Mouse (Mus musculus) kidney, postnatal 0 days (tissue): ENCODE results near the gene Hba-x. TPM values are rescaled to one million over a fixed set of nuclear protein-coding genes. Genes with fewer than 3 reads are reported as not detected.

Experiments
- ATAC-seq: fragments of 200-750 bp; cut with Nextera tagmentation; replicated peaks from 2 replicates; pipeline ENCODE4 v1.8.0; 2017; ENCODE audit warnings: low read depth, moderate number of reproducible peaks, moderate TSS enrichment, moderate library complexity; ENCODE audit not compliant: low FRiP score
- DNase-seq: peaks from one replicate; pipeline ENCODE4 v3.0.0-alpha.2; 2016; ENCODE audit warnings: low spot score
- H3K27ac ChIP-seq: fragments of 300-500 bp; sonication (generic); 2 replicates; pipeline ENCODE4 v1.5.1; 2014; ENCODE audit warnings: mild to moderate bottlenecking
- H3K27me3 ChIP-seq: fragments of 300-500 bp; sonication (generic); 2 replicates; pipeline ENCODE4 v1.6.1; 2014; ENCODE audit warnings: low read length, mixed read lengths; ENCODE audit not compliant: insufficient read depth
- H3K36me3 ChIP-seq: fragments of 300-500 bp; sonication (generic); 2 replicates; pipeline ENCODE4 v1.6.1; 2014; ENCODE audit warnings: low read length, mixed read lengths; ENCODE audit not compliant: insufficient read depth
- H3K4me1 ChIP-seq: fragments of 300-500 bp; sonication (generic); replicated peaks from 2 replicates; pipeline ENCODE4 v1.6.1; 2014; ENCODE audit warnings: antibody characterized with exemption, low read length, mixed read lengths; ENCODE audit not compliant: insufficient read depth
- H3K4me2 ChIP-seq: fragments of 300-500 bp; sonication (generic); 2 replicates; pipeline ENCODE4 v1.6.1; 2014; ENCODE audit warnings: mild to moderate bottlenecking, low read length, moderate library complexity, mixed read lengths
- H3K4me3 ChIP-seq: fragments of 300-500 bp; sonication (generic); replicated peaks from 2 replicates; pipeline ENCODE4 v1.5.1; 2014; ENCODE audit warnings: low read depth, low read length
- H3K9ac ChIP-seq: fragments of 300-500 bp; sonication (generic); 2 replicates; pipeline ENCODE4 v1.6.1; 2014; ENCODE audit warnings: low read depth, low read length
- H3K9me3 ChIP-seq: fragments of 300-500 bp; sonication (generic); replicated peaks from 2 replicates; pipeline ENCODE4 v1.6.1; 2016; ENCODE audit warnings: low read length, inconsistent platforms, mixed read lengths
- CTCF ChIP-seq: IDR thresholded peaks from 2 replicates; pipeline ENCODE4 v1.5.1; 2016; ENCODE audit warnings: antibody characterized with exemption, low read depth, mild to moderate bottlenecking, moderate library complexity
- WGBS: fragments of 180-500 bp; shearing (Covaris S2); extraction: QIAGEN DNeasy Blood & Tissue Kit; methylation state at CpG from one replicate; pipeline ENCODE4 v1.1.7; 2014; 5-methylcytosine and 5-hydroxymethylcytosine counted together
- polyA plus RNA-seq: library from polyadenylated mRNA; unstranded; fragments of >200 nt; fragmentation: Nextera tagmentation; extraction: Ambion mirVana; gene quantifications from 2 replicates; pipeline ENCODE4 v1.2.1, GENCODE M21; 2015

The Hba-x gene
- polyA plus RNA-seq, 1 experiment from 2014 or later, result 0.36 TPM

DNA sequence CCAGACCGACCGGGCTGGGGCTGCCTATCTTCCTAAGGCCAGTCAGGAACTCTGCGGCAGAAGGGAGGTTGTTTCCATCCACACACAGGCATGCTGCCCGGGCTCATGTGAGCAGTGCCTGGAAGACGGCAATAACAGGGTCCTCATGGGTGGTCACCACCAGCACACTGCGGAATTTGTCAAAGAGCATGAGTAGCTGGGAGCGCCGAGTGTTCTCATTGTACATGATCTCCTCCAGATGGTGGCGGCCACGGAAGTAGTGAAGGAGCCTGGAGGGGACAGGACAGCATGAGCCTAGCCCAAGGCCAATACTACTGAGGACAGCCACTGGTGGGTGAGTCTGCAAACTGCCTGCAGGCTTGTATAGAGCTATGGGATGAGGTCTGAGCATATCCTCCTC, 43.4 kb upstream of the Hba-x start:
- TF ChIP-seq CTCF, result no peak
- no peak overlapping the region; the same call in 1 of the 2 replicates for H3K27ac ChIP-seq
- DNase-seq (peak; percentile 56), ATAC-seq (0 out of 2 replicates have a peak, but pooled peaks have one; percentile 41)
- 0 out of 2 replicates have a peak, but pooled peaks cover 3% of the 10 kb centered on the region for H3K4me1 ChIP-seq
- H3K9me3 ChIP-seq, result no peaks in the 10 kb centered on the region
- H3K27me3 ChIP-seq, result no peaks in the 10 kb centered on the region
- no peak overlapping the region for H3K4me2 ChIP-seq
- H3K4me3 ChIP-seq, result no peak overlapping the region
- WGBS, result 79% methylated on average over 10 of the region's 10 CpGs
- H3K9ac ChIP-seq, result no peak overlapping the region
- peaks cover 42% of the 10 kb centered on the region for H3K36me3 ChIP-seq

DNA sequence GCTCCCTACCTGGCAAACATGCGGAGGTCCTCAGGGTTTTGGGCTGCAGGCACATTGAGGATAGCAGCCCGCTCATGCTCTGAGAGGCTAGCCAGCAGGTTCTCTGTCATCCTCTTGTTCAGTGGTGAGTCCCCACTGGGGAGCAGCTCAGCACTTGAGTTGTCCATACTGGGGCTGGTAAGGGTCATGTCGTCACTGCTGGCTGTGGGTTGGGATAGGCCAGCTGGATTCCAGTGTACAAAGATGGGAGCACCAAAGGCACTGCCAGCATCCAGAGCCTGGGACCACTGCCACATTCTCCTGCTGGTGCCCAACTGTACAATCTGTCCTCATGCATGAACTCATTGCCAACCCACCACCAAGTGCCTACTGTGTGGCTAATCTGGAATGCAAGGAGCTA, 42.3 kb upstream of the Hba-x start:
- peaks cover 42% of the 10 kb centered on the region for H3K36me3 ChIP-seq
- no peak for TF ChIP-seq CTCF
- no peaks in the 10 kb centered on the region for H3K27me3 ChIP-seq
- no peak for DNase-seq
- no peak overlapping the region for H3K27ac ChIP-seq
- H3K9ac ChIP-seq, result no peak overlapping the region
- H3K4me3 ChIP-seq, result no peak overlapping the region
- WGBS, result 89% methylated on average over 3 of the region's 3 CpGs
- H3K4me1 ChIP-seq, result 0 out of 2 replicates have a peak, but pooled peaks cover 3% of the 10 kb centered on the region
- ATAC-seq, result no peak
- no peaks in the 10 kb centered on the region for H3K9me3 ChIP-seq
- H3K4me2 ChIP-seq, result no peak overlapping the region

GRCm38 (mm10) chr11:32234816-32235485, 41.2 kb upstream of the Hba-x start:
- DNase-seq (no peak), ATAC-seq (no peak)
- Histone ChIP-seq H3K4me2 (no peak overlapping the region), H3K4me1 (0 out of 2 replicates have a peak, but pooled peaks cover 3% of the 10 kb centered on the region), H3K4me3 (no peak overlapping the region), H3K9ac (no peak overlapping the region), H3K9me3 (no peaks in the 10 kb centered on the region), H3K36me3 (peaks cover 50% of the 10 kb centered on the region), H3K27ac (no peak overlapping the region), H3K27me3 (no peaks in the 10 kb centered on the region)
- no peak for TF ChIP-seq CTCF
- WGBS, result 83% methylated on average over 6 of the region's 6 CpGs

- peak; percentile 81 for DNase-seq
Measured at GRCm38 (mm10) chr11:32235646-32236045, 40.6 kb upstream of the Hba-x start.

GRCm38 (mm10) chr11:32236132-32236531, 40.1 kb upstream of the Hba-x start:
- no peak for TF ChIP-seq CTCF
- no peaks in the 10 kb centered on the region for H3K27me3 ChIP-seq
- no peak overlapping the region for H3K9ac ChIP-seq
- WGBS, result 69% methylated on average over 2 of the region's 2 CpGs
- H3K4me3 ChIP-seq, result no peak overlapping the region
- ATAC-seq (no peak), DNase-seq (no peak)
- H3K36me3 ChIP-seq, result peaks cover 53% of the 10 kb centered on the region
- no peaks in the 10 kb centered on the region for H3K9me3 ChIP-seq
- 0 out of 2 replicates have a peak, but pooled peaks cover 3% of the 10 kb centered on the region for H3K4me1 ChIP-seq
- no peak overlapping the region for H3K27ac ChIP-seq
- H3K4me2 ChIP-seq, result no peak overlapping the region

More at GRCm38 (mm10) chr11:32235646-32236045, 40.6 kb upstream of the Hba-x start:
- no peak for ATAC-seq
- no peak overlapping the region for H3K9ac ChIP-seq
- H3K4me3 ChIP-seq, result no peak overlapping the region
- TF ChIP-seq CTCF, result no peak
- H3K4me2 ChIP-seq, result no peak overlapping the region
- 0 out of 2 replicates have a peak, but pooled peaks cover 3% of the 10 kb centered on the region for H3K4me1 ChIP-seq
- WGBS, result 45% methylated on average over 3 of the region's 3 CpGs
- no peaks in the 10 kb centered on the region for H3K9me3 ChIP-seq
- H3K36me3 ChIP-seq, result peaks cover 52% of the 10 kb centered on the region
- H3K27ac ChIP-seq, result no peak overlapping the region
- no peaks in the 10 kb centered on the region for H3K27me3 ChIP-seq

GRCm38 (mm10) chr11:32236712-32237410, 39.3 kb upstream of the Hba-x start:
- Histone ChIP-seq H3K9ac (no peak overlapping the region), H3K36me3 (peaks cover 46% of the 10 kb centered on the region), H3K4me3 (no peak overlapping the region), H3K27ac (no peak overlapping the region), H3K4me2 (no peak overlapping the region), H3K27me3 (no peaks in the 10 kb centered on the region), H3K9me3 (no peaks in the 10 kb centered on the region), H3K4me1 (0 out of 2 replicates have a peak, but pooled peaks cover 3% of the 10 kb centered on the region)
- 60% methylated on average over 9 of the region's 9 CpGs for WGBS
- TF ChIP-seq CTCF, result peak; percentile 81
- no peak for ATAC-seq
- peak; percentile 76 for DNase-seq
